Mouse (Mus musculus) liver (tissue): ENCODE measurements around the gene Defa34.
"Not testable (repeated sequence)": the region's sequence is repeated elsewhere in the genome, so short reads cannot be mapped to it uniquely, and the experiment has no call there.

Experiments
- DNase-seq: peaks from one replicate; pipeline ENCODE4 v3.0.0-alpha.2; 2020; ENCODE audit warnings: mixed read lengths

The Defa34 gene

DNA sequence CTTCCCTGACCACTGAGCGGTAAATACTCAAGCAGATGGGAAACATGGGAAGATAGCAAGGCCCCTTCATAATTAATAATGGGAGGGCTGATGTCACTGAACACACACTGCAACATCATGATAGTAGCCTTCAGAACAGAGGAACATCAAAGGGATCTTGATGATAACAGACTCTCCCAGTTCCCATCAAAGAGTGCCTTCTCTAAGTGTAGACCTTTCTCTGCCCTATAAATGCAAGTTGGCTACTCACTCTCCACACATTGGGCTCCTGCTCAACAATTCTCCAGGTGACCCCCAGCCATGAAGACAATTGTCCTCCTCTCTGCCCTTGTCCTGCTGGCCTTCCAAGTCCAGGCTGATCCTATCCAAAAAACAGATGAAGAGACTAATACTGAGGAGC lies at the start of gene Defa34:
TSS of gene Defa34 (plus strand) at position 301 of the 400 bp plus-strand sequence.
- not testable (repeated sequence) for DNase-seq

DNA sequence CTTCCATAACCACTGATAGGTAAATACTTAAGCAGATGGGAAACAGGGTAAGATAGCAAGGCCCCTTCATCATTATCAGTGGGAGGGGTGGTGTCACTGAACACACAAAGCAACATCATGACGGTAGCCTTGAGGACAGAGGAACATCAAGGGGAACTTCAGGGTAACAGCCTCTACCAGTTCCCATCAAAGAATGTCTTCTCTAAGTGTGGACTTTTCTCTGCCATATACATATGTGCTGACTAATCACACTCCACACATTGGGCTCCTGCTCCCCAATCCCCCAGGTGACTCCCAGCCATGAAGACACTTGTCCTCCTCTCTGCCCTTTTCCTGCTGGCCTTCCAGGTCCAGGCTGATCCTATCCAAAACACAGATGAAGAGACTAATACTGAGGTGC lies 47.7 kb upstream of the Defa34 start, which contains the start of gene Defa26:
TSS of gene Defa26 (plus strand) at position 301 of the 400 bp plus-strand sequence.
- not testable (repeated sequence) for DNase-seq

DNA sequence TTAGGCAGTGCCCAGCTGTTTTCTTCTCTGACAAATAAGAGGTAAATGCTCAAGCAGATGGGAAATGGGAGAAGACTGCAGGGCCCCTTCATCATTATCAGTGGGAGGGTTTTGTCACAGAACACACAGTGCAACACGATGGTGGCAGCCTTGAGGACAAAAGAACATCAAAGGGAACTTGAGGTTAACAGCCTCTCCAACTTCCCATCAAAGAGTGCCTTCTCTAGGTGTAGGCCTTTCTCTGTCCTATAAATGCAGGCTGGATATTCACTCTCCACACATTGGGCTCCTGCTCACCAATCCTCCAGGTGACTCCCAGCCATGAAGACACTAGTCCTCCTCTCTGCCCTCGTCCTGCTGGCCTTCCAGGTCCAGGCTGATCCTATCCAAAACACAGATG lies 10.1 kb upstream of the Defa34 start, which contains the start of gene Defa17:
TSS of gene Defa17 (plus strand) at position 301 of the 400 bp plus-strand sequence.
- DNase-seq, result not testable (repeated sequence)

DNA sequence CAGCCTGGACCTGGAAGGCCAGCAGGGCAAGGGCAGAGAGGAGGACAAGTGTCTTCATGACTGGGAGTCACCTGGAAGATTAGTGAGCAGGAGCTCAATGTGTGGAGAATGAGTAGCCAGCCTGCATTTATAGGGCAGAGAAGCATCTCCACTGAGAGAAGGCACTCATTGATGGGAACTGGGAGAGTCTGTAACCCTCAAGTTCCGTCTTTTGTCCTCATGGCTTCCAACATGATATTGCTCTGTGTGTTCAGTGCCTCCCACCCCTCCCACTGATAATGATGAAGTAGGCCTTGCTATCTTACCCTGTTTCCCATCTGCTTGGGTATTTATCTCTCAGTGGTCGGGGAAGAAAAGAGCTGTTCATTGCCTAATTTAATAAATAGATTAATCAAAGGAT lies 37.9 kb downstream of the Defa34 start, which contains the start of gene AY761184:
TSS of gene AY761184 (minus strand) at position 101 of the 400 bp plus-strand sequence.
- DNase-seq, result not testable (repeated sequence)
